Mouse (Mus musculus): Measurements from ENCODE around the gene Plekhh1. TPM values are rescaled to one million over a fixed set of nuclear protein-coding genes. Genes with fewer than 3 reads are reported as not detected.

Gene Plekhh1
- polyA plus RNA-seq, 1 experiment from 2014 or later = 3.6 TPM

- ATAC-seq (ENCODE audit: low read depth) = no peak
- no peaks in the 10 kb centered on the region for H3K4me1 ChIP-seq (replicated peaks)
- peaks cover 25% of the 10 kb centered on the region for H3K36me3 ChIP-seq
- no peak overlapping the region for H3K27ac ChIP-seq (replicated peaks)
- no peak overlapping the region for H3K4me3 ChIP-seq
- no peak overlapping the region for H3K4me2 ChIP-seq
- 81% methylated on average over 7 of the region's 7 CpGs for WGBS
- no peaks in the 10 kb centered on the region for H3K9me3 ChIP-seq
- H3K9ac ChIP-seq = no peak overlapping the region
- H3K27me3 ChIP-seq = no peaks in the 10 kb centered on the region
Measured at GRCm38 (mm10) chr12:79060766-79061652, 32.0 kb downstream of the Plekhh1 start.

- no peak overlapping the region for H3K4me3 ChIP-seq
- no peak overlapping the region for H3K27ac ChIP-seq (replicated peaks)
- peaks cover 54% of the 10 kb centered on the region for H3K36me3 ChIP-seq
- no peak overlapping the region for H3K9ac ChIP-seq
- no peaks in the 10 kb centered on the region for H3K9me3 ChIP-seq
- WGBS = 93% methylated on average over 13 of the region's 13 CpGs
- no peak for ATAC-seq (ENCODE audit: low read depth)
- H3K27me3 ChIP-seq = no peaks in the 10 kb centered on the region
- H3K4me2 ChIP-seq = no peak overlapping the region
- H3K4me1 ChIP-seq (replicated peaks) = no peaks in the 10 kb centered on the region
Measured at GRCm38 (mm10) chr12:79064451-79064850, 35.5 kb downstream of the Plekhh1 start.

GRCm38 (mm10) chr12:79066431-79066830 lies 37.5 kb downstream of the Plekhh1 start:
- no peak overlapping the region for H3K4me3 ChIP-seq
- no peaks in the 10 kb centered on the region for H3K9me3 ChIP-seq
- peaks cover 71% of the 10 kb centered on the region for H3K36me3 ChIP-seq
- no peak overlapping the region for H3K9ac ChIP-seq
- 89% methylated on average over 9 of the region's 9 CpGs for WGBS
- no peaks in the 10 kb centered on the region for H3K27me3 ChIP-seq
- H3K4me2 ChIP-seq = no peak overlapping the region
- H3K27ac ChIP-seq (replicated peaks) = no peak overlapping the region
- H3K4me1 ChIP-seq (replicated peaks) = no peaks in the 10 kb centered on the region
- no peak for ATAC-seq (ENCODE audit: low read depth)

- Histone ChIP-seq H3K27ac (replicated peaks) (no peak overlapping the region), H3K4me1 (replicated peaks) (no peaks in the 10 kb centered on the region), H3K9me3 (no peaks in the 10 kb centered on the region), H3K27me3 (no peaks in the 10 kb centered on the region), H3K4me2 (no peak overlapping the region), H3K9ac (no peak overlapping the region), H3K36me3 (peaks cover 73% of the 10 kb centered on the region), H3K4me3 (no peak overlapping the region)
- no peak for ATAC-seq (ENCODE audit: low read depth)
- 87% methylated on average over 5 of the region's 5 CpGs for WGBS
Measured at GRCm38 (mm10) chr12:79067526-79067925, 38.6 kb downstream of the Plekhh1 start.

- Histone ChIP-seq H3K27ac (replicated peaks) (no peak overlapping the region), H3K4me1 (replicated peaks) (no peaks in the 10 kb centered on the region), H3K27me3 (no peaks in the 10 kb centered on the region), H3K9me3 (no peaks in the 10 kb centered on the region), H3K36me3 (peaks cover 81% of the 10 kb centered on the region), H3K4me3 (no peak overlapping the region), H3K4me2 (no peak overlapping the region), H3K9ac (no peak overlapping the region)
- no peak for ATAC-seq (ENCODE audit: low read depth)
- WGBS = 94% methylated on average over 11 of the region's 11 CpGs
Measured at GRCm38 (mm10) chr12:79068306-79068705, 39.3 kb downstream of the Plekhh1 start.

- no peak for ATAC-seq (ENCODE audit: low read depth)
- Histone ChIP-seq H3K27ac (replicated peaks) (no peak overlapping the region), H3K4me3 (no peak overlapping the region), H3K9ac (no peak overlapping the region), H3K27me3 (no peaks in the 10 kb centered on the region), H3K9me3 (no peaks in the 10 kb centered on the region), H3K4me2 (no peak overlapping the region), H3K4me1 (replicated peaks) (no peaks in the 10 kb centered on the region), H3K36me3 (peaks cover 82% of the 10 kb centered on the region)
- 91% methylated on average over 6 of the region's 6 CpGs for WGBS
Measured at GRCm38 (mm10) chr12:79069187-79069608, 40.2 kb downstream of the Plekhh1 start.

GRCm38 (mm10) chr12:79069916-79070315 lies 41.0 kb downstream of the Plekhh1 start:
- Histone ChIP-seq H3K4me1 (replicated peaks) (no peaks in the 10 kb centered on the region), H3K27me3 (no peaks in the 10 kb centered on the region), H3K27ac (replicated peaks) (no peak overlapping the region), H3K9me3 (no peaks in the 10 kb centered on the region), H3K36me3 (peaks cover 81% of the 10 kb centered on the region), H3K4me2 (no peak overlapping the region), H3K9ac (no peak overlapping the region), H3K4me3 (no peak overlapping the region)
- ATAC-seq (ENCODE audit: low read depth) = no peak
- WGBS = 85% methylated on average over 6 of the region's 6 CpGs

GRCm38 (mm10) chr12:79070736-79071333 lies 41.9 kb downstream of the Plekhh1 start:
- no peak for ATAC-seq (ENCODE audit: low read depth)
- H3K4me1 ChIP-seq (replicated peaks) = no peaks in the 10 kb centered on the region
- no peak overlapping the region for H3K4me2 ChIP-seq
- H3K27ac ChIP-seq (replicated peaks) = no peak overlapping the region
- H3K9me3 ChIP-seq = no peaks in the 10 kb centered on the region
- no peaks in the 10 kb centered on the region for H3K27me3 ChIP-seq
- peaks cover 81% of the 10 kb centered on the region for H3K36me3 ChIP-seq
- WGBS = 87% methylated on average over 9 of the region's 9 CpGs
- H3K9ac ChIP-seq = no peak overlapping the region
- no peak overlapping the region for H3K4me3 ChIP-seq

- Histone ChIP-seq H3K36me3 (peaks cover 85% of the 10 kb centered on the region), H3K27me3 (no peaks in the 10 kb centered on the region), H3K4me1 (replicated peaks) (no peaks in the 10 kb centered on the region), H3K9ac (no peak overlapping the region), H3K4me3 (no peak overlapping the region), H3K4me2 (no peak overlapping the region), H3K9me3 (no peaks in the 10 kb centered on the region), H3K27ac (replicated peaks) (no peak overlapping the region)
- WGBS = 95% methylated on average over 6 of the region's 6 CpGs
- no peak for ATAC-seq (ENCODE audit: low read depth)
Measured at GRCm38 (mm10) chr12:79072576-79072975, 43.6 kb downstream of the Plekhh1 start.

- WGBS = 92% methylated on average over 6 of the region's 6 CpGs
- Histone ChIP-seq H3K27ac (replicated peaks) (no peak overlapping the region), H3K4me1 (replicated peaks) (no peaks in the 10 kb centered on the region), H3K9ac (no peak overlapping the region), H3K36me3 (peaks cover 85% of the 10 kb centered on the region), H3K27me3 (no peaks in the 10 kb centered on the region), H3K9me3 (no peaks in the 10 kb centered on the region), H3K4me2 (no peak overlapping the region), H3K4me3 (no peak overlapping the region)
- no peak for ATAC-seq (ENCODE audit: low read depth)
Measured at GRCm38 (mm10) chr12:79073362-79073761, 44.4 kb downstream of the Plekhh1 start.

- Histone ChIP-seq H3K9ac (peak within 1 kb of the TSS; percentile 95), H3K27me3 (no peaks in the 10 kb centered on the region), H3K9me3 (no peaks in the 10 kb centered on the region), H3K36me3 (peaks cover 16% of the 10 kb centered on the region), H3K4me3 (peak within 1 kb of the TSS; percentile 93), H3K4me1 (replicated peaks) (peaks cover 23% of the 10 kb centered on the region), H3K27ac (replicated peaks) (peak within 1 kb of the TSS; percentile 81), H3K4me2 (peak within 1 kb of the TSS; percentile 72)
- peak; percentile 98 for ATAC-seq (ENCODE audit: low read depth)
- under 1% methylated on average over 53 of the region's 53 CpGs for WGBS
Measured at GRCm38 (mm10) chr12:79089182-79089812, 60.3 kb downstream of the Plekhh1 start, which contains the start of gene Pigh. TSS of gene Pigh (minus strand) at chr12:79089651.

GRCm38 (mm10) chr12:79092569-79092968 lies 63.6 kb downstream of the Plekhh1 start:
- Histone ChIP-seq H3K4me2 (no peak overlapping the region), H3K27ac (replicated peaks) (no peak overlapping the region), H3K9me3 (no peaks in the 10 kb centered on the region), H3K27me3 (no peaks in the 10 kb centered on the region), H3K4me3 (no peak overlapping the region), H3K36me3 (no peaks in the 10 kb centered on the region), H3K4me1 (replicated peaks) (peaks cover 11% of the 10 kb centered on the region), H3K9ac (no peak overlapping the region)
- WGBS = 57% methylated on average over 4 of the region's 4 CpGs
- no peak for ATAC-seq (ENCODE audit: low read depth)
